Mouse (Mus musculus) testis, adult 2 months (tissue): Measurements from ENCODE around the gene Svs6.

ENCODE experiments used
- CTCF ChIP-seq: fragments of 200-500 bp; IDR thresholded peaks from 2 replicates; pipeline ENCODE4 v1.5.1; 2012; ENCODE audit warnings: low read depth, mild to moderate bottlenecking, inconsistent platforms, low read length, moderate library complexity; ENCODE audit not compliant: control insufficient read depth, insufficient read depth, insufficient replicate concordance
- POLR2A ChIP-seq: fragments of 200-500 bp; IDR thresholded peaks from 2 replicates; pipeline ENCODE4 v1.6.1; 2012; ENCODE audit warnings: low read depth, mild to moderate bottlenecking, inconsistent platforms, low read length, moderate library complexity; ENCODE audit not compliant: control insufficient read depth

DNA sequence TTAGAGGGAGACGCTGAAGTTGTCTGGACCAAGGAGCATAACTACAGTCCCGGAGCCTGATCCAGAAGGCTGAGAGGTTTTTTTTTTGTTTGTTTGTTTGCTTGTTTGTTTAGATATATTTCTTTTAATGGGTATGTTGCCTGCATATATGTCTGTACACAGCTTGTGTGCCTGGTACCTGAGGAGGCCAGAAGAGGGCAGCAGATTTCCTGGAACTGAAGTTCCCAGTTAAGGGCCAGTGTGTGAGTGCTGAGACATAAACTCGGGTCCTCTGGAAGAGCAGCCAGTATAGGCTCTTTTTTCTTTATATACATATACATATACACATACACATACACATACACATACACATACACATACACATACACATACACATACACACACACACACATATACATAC lies 41.8 kb downstream of the Svs6 start:
- TF ChIP-seq CTCF (no peak), POLR2A (no peak)
